Mouse (Mus musculus) gastrocnemius, postnatal 4 days (tissue): ENCODE results near the gene Pawr. TPM values are rescaled to one million over a fixed set of nuclear protein-coding genes. Genes with fewer than 3 reads are reported as not detected.

ENCODE experiments used
- DNase-seq, 2 experiments: peaks; one replicate each; pipeline ENCODE4 v3.0.0; 2021 to 2022; ENCODE audit warnings: low spot score in 2 of 2, mixed read lengths in 2 of 2
- total RNA-seq, 2 experiments: library from RNA; stranded (reverse); gene quantifications; 2 replicates each; pipeline ENCODE4 v1.2.3; 2021

Pawr gene
- total RNA-seq, 2 experiments from 2014 or later: 2.0 TPM

GRCm38 (mm10) chr10:108388410-108388915 lies 56.5 kb downstream of the Pawr start:
- no peak for DNase-seq

- no peak for DNase-seq
Observed at GRCm38 (mm10) chr10:108389178-108389926, 57.4 kb downstream of the Pawr start.

- DNase-seq: peak in 1 of 2 experiments; percentile 19
Observed at GRCm38 (mm10) chr10:108389927-108390287, 58.0 kb downstream of the Pawr start.

- DNase-seq: no peak
Observed at GRCm38 (mm10) chr10:108391370-108391902, 59.5 kb downstream of the Pawr start.

GRCm38 (mm10) chr10:108392151-108392550 lies 60.2 kb downstream of the Pawr start:
- DNase-seq: no peak

GRCm38 (mm10) chr10:108394306-108394705 lies 62.4 kb downstream of the Pawr start:
- no peak for DNase-seq

GRCm38 (mm10) chr10:108395229-108395628 lies 63.3 kb downstream of the Pawr start:
- no peak for DNase-seq

GRCm38 (mm10) chr10:108395647-108396046 lies 63.7 kb downstream of the Pawr start:
- DNase-seq: no peak

GRCm38 (mm10) chr10:108402751-108403150 lies 70.8 kb downstream of the Pawr start:
- DNase-seq: no peak

- no peak for DNase-seq
Observed at GRCm38 (mm10) chr10:108403366-108403865, 71.5 kb downstream of the Pawr start.

- DNase-seq: no peak
Observed at GRCm38 (mm10) chr10:108404087-108404486, 72.2 kb downstream of the Pawr start.

GRCm38 (mm10) chr10:108405076-108405475 lies 73.2 kb downstream of the Pawr start:
- DNase-seq: no peak

GRCm38 (mm10) chr10:108405931-108406330 lies 74.0 kb downstream of the Pawr start:
- no peak for DNase-seq

- no peak for DNase-seq
Observed at GRCm38 (mm10) chr10:108406798-108407754, 75.2 kb downstream of the Pawr start.

- DNase-seq: no peak
Observed at GRCm38 (mm10) chr10:108408025-108408424, 76.1 kb downstream of the Pawr start.

GRCm38 (mm10) chr10:108408437-108408836 lies 76.5 kb downstream of the Pawr start:
- DNase-seq: no peak

GRCm38 (mm10) chr10:108408986-108409385 lies 77.1 kb downstream of the Pawr start:
- no peak for DNase-seq

- no peak for DNase-seq
Observed at GRCm38 (mm10) chr10:108409529-108409928, 77.6 kb downstream of the Pawr start.

GRCm38 (mm10) chr10:108414936-108415635 lies 83.2 kb downstream of the Pawr start:
- no peak for DNase-seq

GRCm38 (mm10) chr10:108417448-108417847 lies 85.5 kb downstream of the Pawr start:
- no peak for DNase-seq

- no peak for DNase-seq
Observed at GRCm38 (mm10) chr10:108430553-108430952, 98.6 kb downstream of the Pawr start.
